Mouse (Mus musculus) neural tube, embryonic 14.5 days (tissue): ENCODE measurements around the gene Stx17. TPM values are rescaled to one million over a fixed set of nuclear protein-coding genes. Genes with fewer than 3 reads are reported as not detected.

Experiments used
- ATAC-seq: fragments of 200-750 bp; cut with Nextera tagmentation; 2 replicates; pipeline ENCODE4 v1.8.0; 2017; ENCODE audit warnings: low read depth, mild to moderate bottlenecking, moderate TSS enrichment, moderate library complexity
- H3K27ac ChIP-seq: fragments of 300-500 bp; sonication (generic); 2 replicates; pipeline ENCODE4 v1.5.1; 2014; ENCODE audit warnings: low read depth, mild to moderate bottlenecking, control low read depth, low read length, moderate library complexity, mixed read lengths
- H3K27me3 ChIP-seq: fragments of 300-500 bp; sonication (generic); 2 replicates; pipeline ENCODE4 v1.6.1; 2014; ENCODE audit warnings: low read length; ENCODE audit not compliant: control insufficient read depth, insufficient read depth
- H3K36me3 ChIP-seq: fragments of 300-500 bp; sonication (generic); 2 replicates; pipeline ENCODE4 v1.6.1; 2014; ENCODE audit warnings: low read length, mixed read lengths; ENCODE audit not compliant: control insufficient read depth, insufficient read depth
- H3K4me1 ChIP-seq: fragments of 300-500 bp; sonication (generic); 2 replicates; pipeline ENCODE4 v1.6.1; 2014; ENCODE audit warnings: low read length; ENCODE audit not compliant: control insufficient read depth, insufficient read depth
- H3K4me2 ChIP-seq: fragments of 300-500 bp; sonication (generic); 2 replicates; pipeline ENCODE4 v1.6.1; 2014; ENCODE audit warnings: mild to moderate bottlenecking, low read depth, low read length, control low read depth
- H3K4me3 ChIP-seq: fragments of 300-500 bp; sonication (generic); 2 replicates; pipeline ENCODE4 v1.5.1; 2014; ENCODE audit warnings: low read depth, low read length, control low read depth, mixed read lengths
- H3K9ac ChIP-seq: fragments of 300-500 bp; sonication (generic); replicated peaks from 2 replicates; pipeline ENCODE4 v1.6.1; 2014; ENCODE audit warnings: low read depth, mild to moderate bottlenecking, control low read depth, low read length, mixed read lengths
- H3K9me3 ChIP-seq: fragments of 300-500 bp; sonication (generic); 2 replicates; pipeline ENCODE4 v1.6.1; 2016; ENCODE audit warnings: low read length; ENCODE audit not compliant: control insufficient read depth
- WGBS: fragments of 180-500 bp; shearing (Covaris S2); extraction: QIAGEN DNeasy Blood & Tissue Kit; methylation state at CpG from one replicate; pipeline ENCODE4 v1.1.7; 2014; 5-methylcytosine and 5-hydroxymethylcytosine counted together
- polyA plus RNA-seq: library from polyadenylated mRNA; unstranded; fragments of >200 nt; fragmentation: Nextera tagmentation; extraction: Ambion mirVana; gene quantifications from 2 replicates; pipeline ENCODE4 v1.2.1, GENCODE M21; 2014

Stx17 gene
- 23.2 and 31.2 TPM in 2 replicates for polyA plus RNA-seq

DNA sequence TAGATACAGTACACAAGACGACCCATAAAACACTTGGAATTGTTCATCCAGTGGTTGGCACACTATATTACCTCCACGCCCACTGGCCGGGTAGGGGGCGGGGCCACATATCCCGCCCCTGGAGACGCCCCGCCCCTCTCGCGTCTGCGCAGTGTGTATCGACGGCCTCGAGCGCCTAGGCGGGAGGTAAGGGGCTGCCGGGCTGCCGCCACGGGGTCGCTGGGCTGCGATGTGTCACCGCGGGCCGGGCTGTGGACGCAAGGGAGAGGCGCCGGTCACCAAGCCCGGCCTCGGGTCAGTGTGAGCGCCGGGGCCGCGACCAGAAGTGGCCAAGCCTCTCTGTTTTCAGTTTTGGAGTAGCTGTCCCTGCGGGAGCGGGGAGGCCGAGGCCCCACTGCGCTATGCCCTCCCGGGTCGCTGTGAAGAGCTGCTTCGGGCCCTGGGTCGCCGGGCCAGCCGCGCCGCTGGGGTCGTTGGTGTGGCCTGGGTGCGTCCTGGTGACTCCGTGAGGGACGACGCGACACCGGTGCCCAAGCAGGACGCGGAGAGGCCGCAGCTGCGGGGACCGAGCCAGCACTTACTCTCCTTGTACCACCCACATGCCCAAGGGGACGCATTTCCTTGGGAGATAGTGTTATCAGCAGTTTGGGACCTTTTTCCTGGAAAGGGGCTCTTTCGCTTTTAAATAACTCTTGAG, at the start of gene Stx17:
Gene Stx17 (plus strand): TSS at position 143 of the 697 bp plus-strand sequence.
- H3K9me3 ChIP-seq, result no peaks in the 10 kb centered on the region
- ATAC-seq, result peak; percentile 100
- H3K27ac ChIP-seq, result no peak within 1 kb of the TSS
- 2% methylated on average over 50 of the region's 58 CpGs for WGBS
- H3K4me3 ChIP-seq, result peak within 1 kb of the TSS; percentile 89
- H3K36me3 ChIP-seq, result no peaks in the 10 kb centered on the region
- peak within 1 kb of the TSS; percentile 67 for H3K4me2 ChIP-seq
- H3K9ac ChIP-seq, result peak within 1 kb of the TSS; percentile 88
- no peaks in the 10 kb centered on the region for H3K27me3 ChIP-seq
- no peaks in the 10 kb centered on the region for H3K4me1 ChIP-seq

DNA sequence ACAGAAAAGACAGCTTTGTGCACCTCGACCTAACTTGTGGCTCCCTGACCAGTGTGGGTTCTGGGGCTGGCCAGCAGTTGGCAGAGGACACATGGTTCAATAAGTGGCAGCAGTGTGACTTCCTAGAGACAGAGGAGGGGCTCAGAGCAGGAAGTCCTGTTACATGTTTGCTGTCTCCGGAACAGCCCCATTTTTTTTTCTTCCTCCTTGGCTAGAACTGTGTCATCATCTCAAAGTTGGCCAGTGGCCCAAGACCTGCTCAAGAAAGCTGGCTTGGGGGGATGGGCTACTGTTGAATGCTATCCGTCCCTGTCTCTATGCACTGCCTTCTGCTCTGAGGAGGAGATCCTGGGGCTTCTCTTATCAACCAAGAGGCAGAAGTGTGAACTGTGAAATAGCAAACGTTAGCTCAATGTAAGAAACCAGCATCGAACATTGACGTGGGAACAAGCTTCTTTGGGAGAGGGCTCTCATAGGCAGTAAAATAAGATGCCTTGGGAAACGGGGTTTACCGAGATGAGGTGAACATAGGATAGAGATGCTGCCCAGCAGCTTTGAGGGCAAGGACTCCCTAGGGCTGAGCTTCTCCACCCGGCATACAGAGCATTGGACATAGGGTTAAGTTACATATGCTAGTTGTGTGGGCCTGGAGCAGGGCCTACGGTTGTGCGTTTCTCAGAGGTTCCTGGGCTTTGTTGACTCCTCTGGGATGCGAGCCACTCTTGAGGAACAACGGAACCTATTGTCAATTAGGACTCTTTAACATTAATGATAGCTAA, 47.8 kb upstream of the Stx17 start:
- 71% methylated on average over 13 of the region's 13 CpGs for WGBS
- ATAC-seq, result no peak
- no peaks in the 10 kb centered on the region for H3K9me3 ChIP-seq

DNA sequence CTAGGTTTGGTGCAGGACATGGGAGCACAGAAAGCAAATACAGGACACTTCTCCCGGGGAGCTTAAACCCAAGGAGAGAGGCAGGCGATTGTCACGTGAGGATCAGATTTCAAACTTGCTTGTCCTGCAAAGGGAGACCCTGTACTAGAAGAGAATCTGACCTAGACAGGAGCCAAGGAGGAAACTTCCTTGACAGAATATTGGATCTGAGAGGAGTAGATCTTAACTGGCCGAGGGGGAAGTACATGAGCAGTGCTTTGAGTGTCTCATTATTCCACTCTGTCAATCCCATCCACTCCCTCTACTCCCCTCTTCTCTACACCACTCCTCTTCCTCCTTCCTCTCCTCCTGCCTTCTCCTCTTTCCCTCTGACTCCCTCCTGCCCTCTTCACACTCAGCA, 46.5 kb upstream of the Stx17 start:
- WGBS, result 15% methylated on average over 4 of the region's 4 CpGs
- no peak for ATAC-seq
- H3K4me1 ChIP-seq, result no peaks in the 10 kb centered on the region

More for the DNA sequence above, 47.8 kb upstream of the Stx17 start:
- H3K4me2 ChIP-seq, result no peak overlapping the region
- no peak overlapping the region for H3K4me3 ChIP-seq
- no peak overlapping the region for H3K9ac ChIP-seq
- no peak overlapping the region for H3K27ac ChIP-seq
- H3K4me1 ChIP-seq, result no peaks in the 10 kb centered on the region
- no peaks in the 10 kb centered on the region for H3K27me3 ChIP-seq
- no peaks in the 10 kb centered on the region for H3K36me3 ChIP-seq

DNA sequence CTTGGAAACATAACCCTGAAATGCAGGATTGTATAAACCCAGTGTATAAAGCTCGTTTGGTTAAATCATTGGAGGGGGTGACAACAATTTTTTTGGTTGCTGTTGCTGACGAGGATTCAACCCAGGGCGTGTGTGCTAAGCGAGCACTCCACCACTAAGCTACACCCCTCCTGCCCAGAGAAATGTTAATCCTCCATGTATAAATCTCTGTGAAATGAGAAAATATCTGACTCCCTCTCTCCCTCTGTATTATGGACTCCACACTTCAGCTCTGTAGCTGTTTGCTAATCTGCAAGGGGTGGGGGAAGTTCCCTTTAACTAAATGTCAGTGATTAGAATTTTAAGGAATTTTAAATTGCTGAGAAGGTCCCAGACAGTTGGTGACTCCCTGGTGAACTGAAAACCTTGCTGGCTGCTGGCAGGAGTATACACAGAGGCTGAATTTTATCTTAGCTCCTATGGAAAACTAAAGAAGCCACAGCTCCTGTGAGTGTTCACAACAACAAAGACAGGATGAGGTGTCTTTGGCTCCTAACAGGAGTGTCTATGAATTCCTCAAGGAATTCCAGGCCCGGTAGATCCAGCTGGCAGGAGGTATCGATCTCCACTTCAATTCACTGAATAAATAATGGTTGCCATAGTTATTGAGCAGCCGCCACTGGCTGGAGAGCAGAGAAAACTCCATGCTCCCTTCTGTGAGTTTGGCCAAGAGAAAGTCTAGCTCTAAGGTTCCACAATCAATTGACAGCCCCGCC, 45.3 kb upstream of the Stx17 start:
- no peaks in the 10 kb centered on the region for H3K9me3 ChIP-seq
- no peaks in the 10 kb centered on the region for H3K4me1 ChIP-seq
- 58% methylated on average over 8 of the region's 8 CpGs for WGBS
- H3K4me2 ChIP-seq, result no peak overlapping the region
- no peak overlapping the region for H3K9ac ChIP-seq
- no peaks in the 10 kb centered on the region for H3K27me3 ChIP-seq
- H3K4me3 ChIP-seq, result no peak overlapping the region
- no peaks in the 10 kb centered on the region for H3K36me3 ChIP-seq
- H3K27ac ChIP-seq, result no peak overlapping the region
- ATAC-seq, result no peak

More for the DNA sequence above, 46.5 kb upstream of the Stx17 start:
- Histone ChIP-seq H3K4me3 (no peak overlapping the region), H3K4me2 (no peak overlapping the region), H3K36me3 (no peaks in the 10 kb centered on the region), H3K9me3 (no peaks in the 10 kb centered on the region), H3K27ac (no peak overlapping the region), H3K27me3 (no peaks in the 10 kb centered on the region), H3K9ac (no peak overlapping the region)

DNA sequence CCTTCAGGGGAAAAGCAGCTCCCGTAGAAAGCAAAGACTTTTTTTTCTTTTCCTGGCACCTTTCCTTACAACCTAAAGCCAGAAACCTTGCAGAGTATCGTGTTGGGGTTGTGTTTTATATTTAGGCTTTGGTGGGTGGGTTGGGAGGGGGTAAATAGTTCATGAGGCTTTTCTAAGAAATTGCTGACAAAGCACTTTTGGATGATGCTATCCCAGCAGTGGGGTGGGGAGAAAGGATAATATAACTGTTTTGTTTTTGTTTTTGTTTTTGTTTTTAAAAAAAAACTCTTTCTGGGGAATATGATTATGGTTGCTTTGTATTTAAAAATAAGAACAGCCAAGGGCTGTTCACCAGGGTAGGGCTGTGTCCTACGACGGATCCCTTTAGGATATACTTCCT, 41.3 kb upstream of the Stx17 start:
- no peak for ATAC-seq
- Histone ChIP-seq H3K4me1 (no peaks in the 10 kb centered on the region), H3K4me2 (no peak overlapping the region), H3K27ac (no peak overlapping the region), H3K36me3 (no peaks in the 10 kb centered on the region), H3K4me3 (no peak overlapping the region), H3K9ac (no peak overlapping the region), H3K27me3 (no peaks in the 10 kb centered on the region), H3K9me3 (no peaks in the 10 kb centered on the region)
- 93% methylated on average over 4 of the region's 4 CpGs for WGBS

DNA sequence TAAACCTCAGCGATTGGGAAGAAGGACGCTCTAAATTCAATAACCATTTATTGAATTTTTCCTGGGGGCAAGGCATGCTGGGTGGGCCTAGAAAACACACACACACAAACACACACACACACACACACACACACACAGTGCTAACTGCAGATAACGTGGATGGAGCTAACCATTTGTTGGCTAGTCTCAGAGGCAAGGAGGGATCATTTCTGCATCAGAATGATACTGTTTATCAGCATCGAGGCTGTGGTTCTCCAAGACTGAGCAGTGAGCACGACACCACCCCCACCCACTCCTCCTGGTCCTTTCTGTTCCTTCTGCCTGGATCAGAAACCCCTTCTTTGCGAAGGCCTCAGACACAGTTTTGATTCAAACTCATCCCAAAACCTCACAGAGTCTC, 38.1 kb upstream of the Stx17 start:
- WGBS, result 53% methylated on average over 6 of the region's 6 CpGs
- Histone ChIP-seq H3K9ac (no peak overlapping the region), H3K36me3 (no peaks in the 10 kb centered on the region), H3K4me1 (no peaks in the 10 kb centered on the region), H3K27me3 (no peaks in the 10 kb centered on the region), H3K4me3 (no peak overlapping the region), H3K4me2 (no peak overlapping the region), H3K27ac (no peak overlapping the region), H3K9me3 (no peaks in the 10 kb centered on the region)
- ATAC-seq, result no peak

DNA sequence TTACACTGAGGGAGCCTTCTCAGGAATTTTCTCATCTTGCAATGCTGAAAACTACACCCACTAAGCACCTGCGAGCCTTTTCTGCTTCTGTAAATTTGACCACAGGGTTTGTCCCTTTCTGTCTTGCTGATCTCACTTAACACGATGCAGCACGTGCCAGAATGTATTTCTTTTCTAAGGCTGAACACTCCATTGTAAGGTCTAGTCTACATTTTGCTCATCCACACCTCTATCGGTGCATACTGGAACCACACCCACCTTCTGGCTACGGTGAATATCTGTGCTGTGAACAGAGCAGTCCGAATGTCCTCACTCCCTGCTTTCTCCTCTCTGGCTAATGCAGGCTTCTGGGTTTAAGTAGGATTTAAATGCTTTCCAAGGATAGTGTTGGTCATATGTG, 37.2 kb upstream of the Stx17 start:
- no peaks in the 10 kb centered on the region for H3K27me3 ChIP-seq
- H3K4me1 ChIP-seq, result no peaks in the 10 kb centered on the region
- ATAC-seq, result no peak
- no peak overlapping the region for H3K4me2 ChIP-seq
- H3K9me3 ChIP-seq, result no peaks in the 10 kb centered on the region
- H3K4me3 ChIP-seq, result no peak overlapping the region
- H3K36me3 ChIP-seq, result no peaks in the 10 kb centered on the region
- no peak overlapping the region for H3K27ac ChIP-seq
- WGBS, result 83% methylated on average over 6 of the region's 6 CpGs
- no peak overlapping the region for H3K9ac ChIP-seq

DNA sequence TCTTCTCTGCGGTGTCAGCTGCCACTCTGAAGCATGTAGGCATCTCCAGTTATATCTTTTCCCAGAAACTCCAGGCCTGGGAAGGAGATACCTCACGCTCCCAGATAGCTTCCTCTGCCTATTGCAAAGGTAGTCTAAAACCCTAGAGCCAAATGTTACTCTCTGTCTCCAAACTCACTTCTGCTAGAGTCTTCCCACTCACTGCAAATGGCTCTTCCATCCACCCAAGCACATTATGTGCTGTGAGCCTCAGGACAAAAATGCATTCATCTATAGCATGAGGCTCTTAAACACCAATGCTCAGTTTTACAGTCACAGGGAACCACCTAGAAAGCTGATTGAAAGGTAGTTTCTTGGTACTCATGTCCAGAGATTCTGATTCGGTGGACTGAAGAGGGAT, 31.5 kb upstream of the Stx17 start:
- Histone ChIP-seq H3K36me3 (no peaks in the 10 kb centered on the region), H3K9me3 (no peaks in the 10 kb centered on the region), H3K4me3 (no peak overlapping the region), H3K4me1 (no peaks in the 10 kb centered on the region), H3K27ac (no peak overlapping the region), H3K9ac (no peak overlapping the region), H3K27me3 (no peaks in the 10 kb centered on the region), H3K4me2 (no peak overlapping the region)
- 79% methylated on average over 3 of the region's 3 CpGs for WGBS
- no peak for ATAC-seq

DNA sequence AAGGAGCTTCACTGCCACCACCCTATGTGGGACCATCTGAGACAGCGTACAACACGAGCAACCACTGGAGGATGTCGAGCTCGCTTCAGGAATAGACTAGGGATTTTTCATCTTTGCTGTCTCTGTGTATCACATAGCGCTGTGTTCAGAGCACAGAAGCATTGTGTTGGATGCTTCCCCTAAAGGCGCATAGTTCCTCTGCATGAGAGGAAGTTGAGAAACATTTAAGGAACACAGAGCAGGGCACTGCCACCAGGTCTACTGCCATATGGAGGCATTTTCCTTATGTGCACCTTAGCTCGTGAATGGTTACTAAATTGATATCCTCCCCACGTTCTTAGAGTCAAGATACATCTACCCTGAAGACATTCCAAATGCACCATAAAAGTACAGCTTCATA, 24.5 kb upstream of the Stx17 start:
- H3K4me2 ChIP-seq, result no peak overlapping the region
- H3K27me3 ChIP-seq, result no peaks in the 10 kb centered on the region
- H3K4me1 ChIP-seq, result no peaks in the 10 kb centered on the region
- H3K4me3 ChIP-seq, result no peak overlapping the region
- H3K9ac ChIP-seq, result no peak overlapping the region
- no peak for ATAC-seq
- 86% methylated on average over 8 of the region's 8 CpGs for WGBS
- no peak overlapping the region for H3K27ac ChIP-seq
- H3K36me3 ChIP-seq, result no peaks in the 10 kb centered on the region
- H3K9me3 ChIP-seq, result no peaks in the 10 kb centered on the region
